Mouse (Mus musculus): ENCODE measurements around the gene Tsku. TPM values are rescaled to one million over a fixed set of nuclear protein-coding genes. Genes with fewer than 3 reads are reported as not detected.

The Tsku gene
- total RNA-seq, 2 experiments from 2014 or later, result 16.7 to 16.9 TPM

GRCm38 (mm10) chr7:98360621-98360990 lies 522 bp downstream of the Tsku start:
- peak in 1 of 2 experiments; percentile 20 for DNase-seq (ENCODE audit: low spot score in 2 of 2)

- DNase-seq (ENCODE audit: low spot score in 2 of 2), result peak; percentile 40 to 44
Observed at GRCm38 (mm10) chr7:98359951-98360620, 1.0 kb downstream of the Tsku start.

DNA sequence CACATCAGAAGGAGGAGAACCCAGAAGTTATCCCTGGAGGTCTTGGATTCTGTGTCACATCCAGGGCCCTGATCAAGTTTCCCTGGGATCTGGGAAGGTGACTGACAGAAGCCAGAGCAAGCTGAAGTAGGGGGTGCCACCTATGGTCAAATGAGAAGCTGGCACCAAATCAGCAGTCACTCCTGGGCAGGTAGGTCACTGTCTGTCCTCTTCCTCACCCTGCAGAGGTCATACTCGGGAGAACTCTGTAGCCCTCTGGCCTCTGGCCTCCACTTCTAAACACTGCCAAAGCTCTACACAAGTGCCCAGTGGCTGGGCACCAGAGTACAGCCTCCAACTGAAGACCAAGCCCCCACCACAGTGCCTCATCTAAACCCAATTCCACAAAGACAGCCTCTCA lies 3.1 kb downstream of the Tsku start:
- no peak for DNase-seq (ENCODE audit: low spot score in 2 of 2)

GRCm38 (mm10) chr7:98357324-98357723 lies 3.8 kb downstream of the Tsku start:
- DNase-seq (ENCODE audit: low spot score in 2 of 2), result no peak

- no peak for DNase-seq (ENCODE audit: low spot score in 2 of 2)
Observed at GRCm38 (mm10) chr7:98354921-98355310, 6.2 kb downstream of the Tsku start.

DNA sequence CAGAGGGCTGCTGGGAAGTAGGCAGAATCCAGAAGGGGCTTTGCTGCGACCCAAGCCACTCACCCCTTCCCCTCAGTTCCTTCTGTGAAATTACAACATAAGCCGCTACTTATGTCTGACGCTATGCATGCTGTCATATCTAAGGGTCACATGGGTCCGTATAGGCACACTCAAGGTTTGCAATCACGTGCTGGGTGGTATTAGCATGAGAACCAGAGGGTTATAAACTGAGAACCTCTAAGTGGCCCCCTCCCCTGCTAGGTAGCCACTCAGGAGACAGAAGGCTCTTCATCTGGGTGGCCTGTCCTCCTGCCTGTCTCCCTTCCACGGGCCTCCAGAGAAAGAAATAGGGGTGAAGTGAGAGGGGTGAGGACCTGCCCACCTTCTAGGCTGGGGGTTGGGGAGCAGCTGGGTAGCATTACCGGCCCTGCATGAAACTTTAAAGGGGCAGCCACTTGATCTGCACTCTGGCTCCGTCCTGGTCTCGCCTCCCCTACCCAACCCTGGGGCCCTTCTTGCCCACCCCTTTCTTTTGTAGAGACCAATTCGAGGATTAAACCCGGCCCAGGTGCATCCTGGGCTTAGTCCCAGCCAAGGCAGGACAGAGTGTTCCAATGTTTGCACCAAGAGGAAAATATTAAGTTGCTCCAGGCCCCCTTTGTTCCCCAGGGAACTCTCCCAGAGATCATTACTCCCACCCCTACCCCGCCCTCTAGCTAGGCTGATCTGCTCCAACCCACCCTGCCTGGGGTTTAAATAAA lies 6.8 kb downstream of the Tsku start:
- DNase-seq (ENCODE audit: low spot score in 2 of 2), result no peak

DNA sequence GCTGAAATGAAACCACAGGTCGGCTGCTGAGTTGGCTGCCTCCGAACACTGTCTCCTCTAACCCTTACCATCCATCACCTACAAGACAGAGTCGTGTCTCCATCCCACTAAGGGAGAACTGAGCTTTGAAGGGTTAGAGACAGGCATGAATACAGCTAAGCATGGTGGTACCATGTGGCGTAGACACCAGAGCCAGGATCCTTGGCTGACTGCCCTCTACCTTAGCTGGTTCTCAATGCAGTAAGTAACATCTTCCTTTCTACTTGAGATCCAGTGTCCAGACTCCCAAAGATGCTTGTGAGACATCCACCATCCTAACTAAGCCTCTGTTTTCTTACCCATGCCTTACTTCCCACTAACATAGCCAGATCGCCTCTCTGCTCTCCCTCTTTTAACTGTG lies 7.5 kb downstream of the Tsku start:
- DNase-seq (ENCODE audit: low spot score in 2 of 2), result no peak

DNA sequence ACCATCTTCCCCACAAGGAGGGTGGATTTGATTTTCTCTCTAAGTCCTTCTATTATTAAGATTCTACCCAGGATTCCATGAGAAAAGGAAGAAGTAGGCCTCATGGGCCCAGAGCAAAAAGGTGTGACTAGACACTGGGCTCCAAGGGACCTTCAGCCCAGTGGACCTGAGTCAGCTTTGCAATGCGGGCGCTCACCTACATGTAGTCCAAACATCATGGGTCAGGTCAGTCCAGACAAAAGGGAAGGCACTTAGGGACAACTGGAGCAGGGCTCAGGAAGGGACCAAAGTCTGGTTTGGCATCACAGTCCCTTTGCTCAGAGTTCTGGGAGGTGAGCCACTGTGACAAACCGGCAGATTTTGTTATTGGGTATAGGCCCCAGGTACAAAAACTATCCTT lies 9.6 kb downstream of the Tsku start:
- DNase-seq (ENCODE audit: low spot score in 2 of 2), result no peak

DNA sequence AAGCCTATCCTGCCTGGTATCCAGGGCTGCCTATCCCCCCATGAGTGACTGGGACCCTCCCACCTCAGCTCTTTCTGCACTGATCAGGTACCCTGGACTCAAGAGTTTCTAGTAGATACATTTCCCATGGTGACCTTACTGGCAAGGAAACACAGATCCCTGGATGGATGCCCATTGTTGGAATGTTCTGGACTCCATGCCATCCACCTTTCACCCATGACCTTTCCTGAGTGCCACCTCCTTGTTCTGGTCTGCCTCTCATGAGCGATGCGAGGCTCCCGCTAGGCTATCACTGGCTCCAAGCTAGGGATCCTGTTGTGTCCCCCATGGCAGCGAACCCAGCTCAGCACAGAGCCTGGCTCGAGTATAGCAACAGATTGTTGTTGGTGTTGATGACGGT lies 11.3 kb downstream of the Tsku start:
- DNase-seq (ENCODE audit: low spot score in 2 of 2), result no peak

DNA sequence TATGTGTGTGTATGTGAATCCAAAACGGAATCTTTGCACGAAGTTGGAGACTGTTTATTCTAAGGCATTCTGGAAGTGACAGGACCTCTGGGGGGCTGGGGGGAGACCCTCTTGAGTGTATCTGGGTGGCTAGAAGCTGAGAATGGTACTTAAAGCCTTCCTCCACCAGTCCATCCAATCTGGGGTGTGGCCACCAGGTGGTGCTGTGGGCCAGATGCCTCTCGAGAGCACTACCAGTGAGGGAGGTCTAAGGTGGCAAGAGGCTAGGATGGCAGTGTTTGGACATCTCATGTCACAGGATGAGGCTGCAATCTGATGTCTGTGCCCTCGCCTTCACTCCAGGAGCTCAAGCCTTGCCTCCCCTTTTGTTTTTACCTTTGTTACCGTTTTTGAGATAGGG lies 12.0 kb downstream of the Tsku start:
- peak; percentile 89 to 91 for DNase-seq (ENCODE audit: low spot score in 2 of 2)

- peak; percentile 63 to 74 for DNase-seq (ENCODE audit: low spot score in 2 of 2)
Observed at GRCm38 (mm10) chr7:98348043-98348442, 13.1 kb downstream of the Tsku start.

DNA sequence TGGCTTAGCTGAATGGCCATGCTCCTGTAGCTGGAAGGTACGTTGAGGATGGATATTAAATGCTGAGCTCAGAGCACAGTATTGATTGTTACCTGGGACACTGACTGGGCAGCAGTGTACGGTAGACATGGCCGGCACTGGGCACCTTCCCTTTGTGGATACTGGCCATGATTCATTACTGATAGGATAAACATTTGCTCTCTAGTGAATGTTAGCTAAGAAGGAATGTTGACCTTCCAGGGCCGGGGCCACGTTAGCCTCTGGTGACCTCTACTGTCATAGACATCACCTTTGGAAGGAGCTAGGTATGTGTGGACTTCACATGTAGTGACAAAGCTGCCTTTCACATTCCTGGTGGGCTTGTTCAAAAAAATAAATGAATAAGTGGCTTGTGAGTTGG lies 13.7 kb downstream of the Tsku start:
- DNase-seq (ENCODE audit: low spot score in 2 of 2), result no peak

DNA sequence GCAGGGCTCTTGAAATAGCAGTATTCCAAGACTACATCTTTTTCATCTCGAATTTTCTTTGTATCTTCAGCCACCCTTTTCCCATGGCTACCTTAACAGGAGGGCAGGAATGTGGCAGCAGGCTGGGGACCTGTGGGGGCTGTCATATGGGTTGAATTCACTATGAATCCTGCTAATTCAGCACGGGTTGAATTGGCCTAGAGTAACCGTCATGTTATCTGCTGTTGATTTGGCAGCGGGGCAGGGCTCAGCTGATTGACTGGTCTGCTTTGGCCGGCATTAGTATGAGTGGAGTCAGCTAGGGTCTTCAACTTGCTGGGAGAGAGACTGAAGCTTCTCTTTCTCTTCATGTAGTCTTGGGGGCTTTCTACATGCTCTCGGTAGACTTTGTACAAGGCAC lies 16.1 kb downstream of the Tsku start:
- DNase-seq (ENCODE audit: low spot score in 2 of 2), result no peak

DNA sequence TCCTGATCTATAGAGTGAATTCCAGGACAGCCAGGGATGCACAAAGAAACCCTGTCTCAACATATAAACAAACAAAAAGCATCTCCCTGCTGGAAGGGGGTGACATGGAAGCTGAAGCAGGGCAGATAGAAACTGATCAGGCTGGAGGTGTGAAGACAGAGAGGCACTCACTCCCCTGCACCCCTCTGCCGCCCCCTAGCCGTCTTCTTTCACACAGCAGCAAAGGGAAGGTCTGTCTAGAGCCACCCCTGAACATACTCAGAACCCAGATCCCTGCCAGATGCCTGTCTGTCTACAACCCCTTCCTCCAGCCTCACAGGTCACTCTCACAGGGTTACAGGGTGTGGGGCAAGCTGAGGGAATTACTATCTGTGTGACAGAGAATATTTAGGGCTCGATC lies 16.8 kb downstream of the Tsku start:
- DNase-seq (ENCODE audit: low spot score in 2 of 2), result peak in 1 of 2 experiments; percentile 34

DNA sequence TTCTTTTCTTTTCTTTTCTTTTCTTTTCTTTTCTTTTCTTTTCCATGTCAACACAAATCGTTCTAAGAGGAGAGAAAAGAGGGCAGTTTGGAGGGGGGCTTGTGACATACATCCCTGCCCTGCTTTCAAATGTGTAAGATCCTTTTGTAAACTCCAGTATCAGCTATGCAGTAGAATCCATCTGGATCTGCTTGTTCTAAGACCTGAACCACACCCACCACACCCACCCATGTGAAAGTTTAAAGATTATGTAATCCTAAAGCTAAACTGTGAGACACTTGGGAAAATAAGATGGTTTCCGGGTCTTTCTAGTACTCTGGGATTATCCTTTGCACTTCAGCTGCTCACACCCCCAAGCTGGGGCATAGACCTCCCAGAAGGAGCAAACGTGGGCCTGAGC lies 18.9 kb downstream of the Tsku start:
- DNase-seq (ENCODE audit: low spot score in 2 of 2), result no peak

GRCm38 (mm10) chr7:98341475-98341874 lies 19.7 kb downstream of the Tsku start:
- peak; percentile 80 to 86 for DNase-seq (ENCODE audit: low spot score in 2 of 2)

DNA sequence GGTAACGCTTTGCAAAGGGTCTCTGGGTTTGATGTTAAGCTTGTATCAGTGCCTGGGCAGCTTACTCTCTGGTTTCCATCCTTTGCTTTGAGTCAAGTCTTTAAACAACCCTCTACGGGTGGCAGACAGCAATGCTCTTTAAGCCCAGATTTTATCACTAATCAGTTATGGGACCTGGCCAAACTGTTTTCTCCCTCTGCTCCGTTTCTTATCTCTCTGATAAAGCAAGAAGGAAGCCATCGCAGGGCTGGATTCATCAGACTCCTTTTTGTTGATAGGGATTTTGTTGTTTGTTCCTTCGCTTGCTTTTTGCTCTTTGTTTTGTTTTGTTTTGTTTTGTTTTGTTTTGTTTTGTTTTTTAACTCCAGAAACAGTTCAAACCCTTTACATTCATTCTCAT lies 20.8 kb downstream of the Tsku start:
- DNase-seq (ENCODE audit: low spot score in 2 of 2), result no peak

GRCm38 (mm10) chr7:98333987-98334386 lies 27.1 kb downstream of the Tsku start:
- DNase-seq (ENCODE audit: low spot score in 2 of 2), result no peak

DNA sequence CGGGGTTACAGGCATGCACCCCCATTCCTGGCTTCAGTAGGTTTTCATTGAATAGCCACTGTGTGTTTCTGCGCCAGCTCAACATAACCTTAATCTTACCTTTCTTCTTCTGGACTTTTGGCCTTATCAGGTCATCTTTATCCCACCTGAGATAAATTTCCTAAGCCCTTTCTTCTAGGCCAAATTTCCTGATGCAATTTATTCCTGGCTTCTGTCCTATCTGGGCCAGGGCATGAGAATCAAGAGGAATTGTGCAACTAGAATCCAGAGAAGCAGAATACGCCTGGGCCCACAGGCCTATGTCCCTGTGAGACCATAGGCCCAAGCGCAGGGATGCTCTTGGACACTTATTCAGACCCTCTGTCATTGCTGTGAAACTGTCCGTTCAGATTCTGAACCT lies 27.6 kb downstream of the Tsku start:
- no peak for DNase-seq (ENCODE audit: low spot score in 2 of 2)

DNA sequence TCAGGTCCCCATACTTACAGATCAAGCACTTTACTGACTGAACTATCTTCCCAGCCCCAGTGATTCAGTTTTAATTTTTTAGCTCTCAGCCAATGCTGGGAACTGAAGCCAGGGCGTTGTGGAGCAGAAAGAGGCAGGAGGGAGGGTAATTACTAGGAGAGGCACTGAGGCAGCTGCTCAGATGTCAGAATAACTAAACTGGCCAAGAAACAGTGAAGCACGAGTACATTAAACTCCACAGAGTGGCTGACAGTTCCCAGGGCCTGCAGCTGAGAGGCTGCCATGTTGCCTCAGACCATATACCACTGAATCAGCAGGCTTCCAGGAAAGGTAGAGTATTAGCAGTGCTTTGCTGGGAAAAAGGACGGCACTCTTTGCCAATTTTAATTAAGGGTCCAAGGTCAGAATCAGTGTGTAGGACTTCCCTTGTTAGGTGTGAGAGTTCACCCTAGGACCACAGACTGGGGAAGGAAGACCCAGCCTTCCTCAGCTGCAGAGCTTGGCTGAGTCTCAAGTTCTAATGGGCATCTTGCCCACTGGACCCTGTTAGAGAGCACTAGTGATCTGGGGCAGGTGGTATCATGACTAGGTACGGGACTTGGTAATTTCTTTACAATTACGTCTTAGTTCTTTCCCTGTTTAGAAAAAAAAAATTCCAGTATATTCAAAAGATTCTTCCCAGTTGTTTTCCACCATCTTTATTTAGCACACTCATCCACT lies 28.3 kb downstream of the Tsku start:
- no peak for DNase-seq (ENCODE audit: low spot score in 2 of 2)

- DNase-seq (ENCODE audit: low spot score in 2 of 2), result no peak
Observed at GRCm38 (mm10) chr7:98331932-98332331, 29.2 kb downstream of the Tsku start.

GRCm38 (mm10) chr7:98330375-98331002 lies 30.6 kb downstream of the Tsku start:
- DNase-seq (ENCODE audit: low spot score in 2 of 2), result no peak
